Mouse (Mus musculus): ENCODE data around the gene Arhgap23. TPM values are rescaled to one million over a fixed set of nuclear protein-coding genes. Genes with fewer than 3 reads are reported as not detected.

Arhgap23 gene
- polyA plus RNA-seq, 1 experiment from 2014 or later = 7.9 TPM

DNA sequence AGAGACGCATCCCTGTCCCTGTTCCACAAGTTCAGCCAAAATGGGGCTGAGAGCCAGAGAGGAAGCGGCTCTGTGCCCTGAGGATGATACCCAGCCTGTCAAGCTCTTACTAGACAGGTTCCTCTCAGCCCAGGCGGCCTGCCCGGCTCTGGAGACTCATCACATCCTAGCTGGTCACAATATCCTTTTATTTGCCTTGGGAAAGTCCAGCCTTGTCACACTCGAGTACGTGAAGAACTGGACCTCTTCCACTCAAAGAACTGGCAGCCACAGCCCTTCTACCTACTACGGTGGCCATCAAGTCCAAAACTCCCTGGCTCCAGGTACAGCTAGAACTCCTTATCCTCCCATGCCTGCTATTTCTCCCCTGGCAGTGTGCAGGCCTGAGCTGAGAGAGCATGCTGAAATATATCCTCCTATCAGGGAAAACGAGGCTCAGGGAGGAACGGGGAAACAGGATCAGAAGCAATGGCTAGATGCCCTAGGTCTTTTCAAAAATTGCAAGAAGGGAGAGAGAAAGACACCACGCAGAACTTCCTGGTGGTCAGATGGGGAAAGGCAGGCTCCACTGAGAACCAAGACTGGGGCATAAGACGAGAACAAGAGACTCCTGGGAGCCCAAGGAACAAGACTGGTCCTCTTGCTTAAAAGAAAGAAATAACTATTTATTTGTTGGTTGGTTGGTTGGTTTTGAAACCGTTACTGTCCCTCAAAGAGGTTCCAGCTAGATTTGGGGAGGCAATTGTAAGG is 132.8 kb downstream of the Arhgap23 start:
- no peak for DNase-seq
- H3K27ac ChIP-seq (ENCODE audit: low read depth) = no peak overlapping the region
- no peaks in the 10 kb centered on the region for H3K9me3 ChIP-seq (ENCODE audit: low read depth, low read length)
- no peaks in the 10 kb centered on the region for H3K36me3 ChIP-seq (ENCODE audit: insufficient read depth)
- H3K4me1 ChIP-seq (ENCODE audit: insufficient read depth) = no peaks in the 10 kb centered on the region
- TF ChIP-seq CTCF (IDR thresholded peaks at IDR 0.05; ENCODE audit: low read depth) = no peak
- peaks cover 90% of the 10 kb centered on the region for H3K27me3 ChIP-seq (ENCODE audit: insufficient read depth, low read length)
- 58% methylated on average over 12 of the region's 12 CpGs for WGBS
- no peak for ATAC-seq (ENCODE audit: insufficient read depth)
- H3K9ac ChIP-seq = no peak overlapping the region
- no peak overlapping the region for H3K4me3 ChIP-seq (ENCODE audit: low read depth, low read length)
- H3K4me2 ChIP-seq = no peak overlapping the region

DNA sequence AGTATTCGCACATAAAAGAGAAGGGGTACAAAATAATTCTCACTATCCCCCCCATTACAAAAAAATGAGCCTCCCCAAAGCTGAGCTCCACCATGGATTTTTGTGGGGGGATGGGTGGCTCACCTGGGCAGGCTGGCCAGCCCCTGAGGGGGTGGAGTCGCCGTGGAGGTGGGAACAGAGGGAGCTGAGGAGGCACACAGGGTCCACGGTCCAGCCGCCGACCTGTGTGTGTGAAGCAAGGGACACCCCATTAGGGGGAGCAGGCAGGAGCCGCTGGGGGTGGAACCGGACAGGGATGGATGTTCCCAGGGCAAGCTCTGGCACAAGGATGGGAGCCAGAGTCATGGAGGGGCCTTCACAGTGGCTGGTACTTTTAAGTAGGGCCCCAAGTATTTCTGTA is 133.4 kb downstream of the Arhgap23 start:
- no peak for ATAC-seq (ENCODE audit: insufficient read depth)
- H3K9ac ChIP-seq = no peak overlapping the region
- no peak for TF ChIP-seq CTCF (IDR thresholded peaks at IDR 0.05; ENCODE audit: low read depth)

More for the DNA sequence above, 133.4 kb downstream of the Arhgap23 start:
- H3K36me3 ChIP-seq (ENCODE audit: insufficient read depth) = no peaks in the 10 kb centered on the region
- H3K27me3 ChIP-seq (ENCODE audit: insufficient read depth, low read length) = peaks cover 90% of the 10 kb centered on the region
- H3K4me3 ChIP-seq (ENCODE audit: low read depth, low read length) = no peak overlapping the region
- H3K4me2 ChIP-seq = no peak overlapping the region
- H3K9me3 ChIP-seq (ENCODE audit: low read depth, low read length) = no peaks in the 10 kb centered on the region
- no peaks in the 10 kb centered on the region for H3K4me1 ChIP-seq (ENCODE audit: insufficient read depth)
- H3K27ac ChIP-seq (ENCODE audit: low read depth) = no peak overlapping the region
- 35% methylated on average over 8 of the region's 8 CpGs for WGBS
- DNase-seq = no peak

Other genes starting within 250 kb of the Arhgap23 start
- 81.2 and 83.4 TPM in 2 replicates for gene Kpnb1, start 227.7 kb upstream of the Arhgap23 start, polyA plus RNA-seq (2014; fragmentation: Nextera tagmentation; extraction: Ambion mirVana)
- gene Npepps, start 134.9 kb upstream of the Arhgap23 start, polyA plus RNA-seq (2014; fragmentation: Nextera tagmentation; extraction: Ambion mirVana) = 70.7 and 76.2 TPM in 2 replicates
- gene Mrpl45, start 99.8 kb upstream of the Arhgap23 start, polyA plus RNA-seq (2014; fragmentation: Nextera tagmentation; extraction: Ambion mirVana) = 46.0 and 48.1 TPM in 2 replicates
- 0.08 and 0.09 TPM in 2 replicates for gene Gpr179, start 63.5 kb upstream of the Arhgap23 start, polyA plus RNA-seq (2014; fragmentation: Nextera tagmentation; extraction: Ambion mirVana)
- 1.9 and 2.7 TPM in 2 replicates for gene Socs7, start 53.0 kb upstream of the Arhgap23 start, polyA plus RNA-seq (2014; fragmentation: Nextera tagmentation; extraction: Ambion mirVana)
- gene 4933428G20Rik, start 84.8 kb downstream of the Arhgap23 start, polyA plus RNA-seq (2014; fragmentation: Nextera tagmentation; extraction: Ambion mirVana) = 0.13 and 0.23 TPM in 2 replicates
- gene Srcin1, start 160.7 kb downstream of the Arhgap23 start, polyA plus RNA-seq (2014; fragmentation: Nextera tagmentation; extraction: Ambion mirVana) = 0.68 and 0.70 TPM in 2 replicates
- gene Epop, start 214.2 kb downstream of the Arhgap23 start, polyA plus RNA-seq (2014; fragmentation: Nextera tagmentation; extraction: Ambion mirVana) = 6.1 and 7.4 TPM in 2 replicates
- 5.2 TPM in 2 replicates for gene Mllt6, start 247.9 kb downstream of the Arhgap23 start, polyA plus RNA-seq (2014; fragmentation: Nextera tagmentation; extraction: Ambion mirVana)

Measured in lung, embryonic 14.5 days (tissue).